Mouse (Mus musculus) neural tube, embryonic 12.5 days (tissue): Measurements from ENCODE around the gene Wasl. TPM values are rescaled to one million over a fixed set of nuclear protein-coding genes. Genes with fewer than 3 reads are reported as not detected.

Experiments used
- ATAC-seq: fragments of 200-750 bp; cut with Nextera tagmentation; 2 replicates; pipeline ENCODE4 v1.8.0; 2017; ENCODE audit warnings: low read depth, mild to moderate bottlenecking, moderate TSS enrichment, moderate library complexity; ENCODE audit not compliant: low FRiP score
- H3K27ac ChIP-seq: fragments of 300-500 bp; sonication (generic); 2 replicates; pipeline ENCODE4 v1.5.1; 2016
- H3K27me3 ChIP-seq: fragments of 300-500 bp; sonication (generic); replicated peaks from 2 replicates; pipeline ENCODE4 v1.6.1; 2016; ENCODE audit warnings: mild to moderate bottlenecking
- H3K36me3 ChIP-seq: fragments of 300-500 bp; sonication (generic); 2 replicates; pipeline ENCODE4 v1.6.1; 2016; ENCODE audit warnings: mild to moderate bottlenecking
- H3K4me1 ChIP-seq: fragments of 300-500 bp; sonication (generic); 2 replicates; pipeline ENCODE4 v1.6.1; 2016
- H3K4me2 ChIP-seq: fragments of 300-500 bp; sonication (generic); replicated peaks from 2 replicates; pipeline ENCODE4 v1.6.1; 2016; ENCODE audit warnings: mild to moderate bottlenecking
- H3K4me3 ChIP-seq: fragments of 300-500 bp; sonication (generic); 2 replicates; pipeline ENCODE4 v1.5.1; 2016
- H3K9ac ChIP-seq: fragments of 300-500 bp; sonication (generic); 2 replicates; pipeline ENCODE4 v1.6.1; 2016; ENCODE audit warnings: mild to moderate bottlenecking
- H3K9me3 ChIP-seq: fragments of 300-500 bp; sonication (generic); 2 replicates; pipeline ENCODE4 v1.6.1; 2016; ENCODE audit warnings: mild to moderate bottlenecking
- WGBS: fragments of 180-500 bp; shearing (Covaris S2); methylation state at CpG from one replicate; pipeline ENCODE4 v1.1.7; 2016; 5-methylcytosine and 5-hydroxymethylcytosine counted together
- polyA plus RNA-seq: library from polyadenylated mRNA; unstranded; fragments of >200 nt; fragmentation: Nextera tagmentation; extraction: Ambion mirVana; gene quantifications from 2 replicates; pipeline ENCODE4 v1.2.1, GENCODE M21; 2016

The Wasl gene
- polyA plus RNA-seq, 1 experiment from 2014 or later: 57.5 TPM

GRCm38 (mm10) chr6:24612074-24612755 lies 52.6 kb downstream of the Wasl start:
- no peaks in the 10 kb centered on the region for H3K4me1 ChIP-seq
- H3K27me3 ChIP-seq: no peaks in the 10 kb centered on the region
- ATAC-seq: no peak

GRCm38 (mm10) chr6:24610358-24610757 lies 54.5 kb downstream of the Wasl start:
- no peak for ATAC-seq
- 93% methylated on average over 4 of the region's 4 CpGs for whole genome bisulfite sequencing
- H3K4me1 ChIP-seq: no peaks in the 10 kb centered on the region

More at GRCm38 (mm10) chr6:24612074-24612755, 52.6 kb downstream of the Wasl start:
- peaks cover 15% of the 10 kb centered on the region; the same call in 1 of the 2 replicates for H3K36me3 ChIP-seq
- H3K27ac ChIP-seq: no peak overlapping the region
- no peak overlapping the region for H3K9ac ChIP-seq
- no peaks in the 10 kb centered on the region for H3K9me3 ChIP-seq
- WGBS: 91% methylated on average over 7 of the region's 7 CpGs
- no peak overlapping the region for H3K4me3 ChIP-seq
- H3K4me2 ChIP-seq: no peak overlapping the region

GRCm38 (mm10) chr6:24609531-24609930 lies 55.3 kb downstream of the Wasl start:
- no peak overlapping the region for H3K4me2 ChIP-seq

More at GRCm38 (mm10) chr6:24610358-24610757, 54.5 kb downstream of the Wasl start:
- Histone ChIP-seq H3K27ac (no peak overlapping the region), H3K9ac (no peak overlapping the region), H3K36me3 (peaks cover 3% of the 10 kb centered on the region; the same call in 1 of the 2 replicates), H3K4me3 (no peak overlapping the region), H3K27me3 (no peaks in the 10 kb centered on the region), H3K9me3 (no peaks in the 10 kb centered on the region), H3K4me2 (no peak overlapping the region)

GRCm38 (mm10) chr6:24608682-24609081 lies 56.1 kb downstream of the Wasl start:
- H3K4me2 ChIP-seq: no peak overlapping the region
- no peaks in the 10 kb centered on the region for H3K4me1 ChIP-seq
- 91% methylated on average over 3 of the region's 3 CpGs for WGBS

More at GRCm38 (mm10) chr6:24609531-24609930, 55.3 kb downstream of the Wasl start:
- 77% methylated on average over 4 of the region's 4 CpGs for WGBS
- Histone ChIP-seq H3K4me1 (no peaks in the 10 kb centered on the region), H3K27me3 (no peaks in the 10 kb centered on the region), H3K9me3 (no peaks in the 10 kb centered on the region), H3K4me3 (no peak overlapping the region), H3K27ac (no peak overlapping the region), H3K9ac (no peak overlapping the region), H3K36me3 (no peaks in the 10 kb centered on the region; the same call in 1 of the 2 replicates)
- no peak for ATAC-seq

GRCm38 (mm10) chr6:24608129-24608528 lies 56.7 kb downstream of the Wasl start:
- Histone ChIP-seq H3K27ac (no peak overlapping the region), H3K4me3 (no peak overlapping the region), H3K4me1 (no peaks in the 10 kb centered on the region), H3K4me2 (no peak overlapping the region), H3K36me3 (no peaks in the 10 kb centered on the region; the same call in 1 of the 2 replicates), H3K9me3 (no peaks in the 10 kb centered on the region), H3K9ac (no peak overlapping the region), H3K27me3 (no peaks in the 10 kb centered on the region)
- ATAC-seq: no peak
- 78% methylated on average over 4 of the region's 4 CpGs for WGBS

More at GRCm38 (mm10) chr6:24608682-24609081, 56.1 kb downstream of the Wasl start:
- Histone ChIP-seq H3K4me3 (no peak overlapping the region), H3K9me3 (no peaks in the 10 kb centered on the region), H3K27me3 (no peaks in the 10 kb centered on the region), H3K36me3 (no peaks in the 10 kb centered on the region; the same call in 1 of the 2 replicates), H3K27ac (no peak overlapping the region), H3K9ac (no peak overlapping the region)
- ATAC-seq: no peak

- Histone ChIP-seq H3K4me3 (no peak overlapping the region), H3K9me3 (no peaks in the 10 kb centered on the region), H3K4me1 (no peaks in the 10 kb centered on the region), H3K9ac (no peak overlapping the region), H3K27ac (no peak overlapping the region), H3K36me3 (no peaks in the 10 kb centered on the region), H3K27me3 (no peaks in the 10 kb centered on the region), H3K4me2 (no peak overlapping the region)
- WGBS: 87% methylated on average over 15 of the region's 15 CpGs
- no peak for ATAC-seq
Measured at GRCm38 (mm10) chr6:24607531-24607930, 57.3 kb downstream of the Wasl start.

- no peak overlapping the region for H3K9ac ChIP-seq
- no peaks in the 10 kb centered on the region for H3K36me3 ChIP-seq
- H3K4me3 ChIP-seq: no peak overlapping the region
- H3K4me2 ChIP-seq: no peak overlapping the region
- no peak overlapping the region for H3K27ac ChIP-seq
- H3K9me3 ChIP-seq: no peaks in the 10 kb centered on the region
- no peaks in the 10 kb centered on the region for H3K27me3 ChIP-seq
- no peak for ATAC-seq
- 73% methylated on average over 10 of the region's 10 CpGs for WGBS
- H3K4me1 ChIP-seq: no peaks in the 10 kb centered on the region
Measured at GRCm38 (mm10) chr6:24606512-24606911, 58.3 kb downstream of the Wasl start.

GRCm38 (mm10) chr6:24605631-24606030 lies 59.2 kb downstream of the Wasl start:
- no peak overlapping the region for H3K4me2 ChIP-seq
- H3K27ac ChIP-seq: no peak overlapping the region
- H3K36me3 ChIP-seq: no peaks in the 10 kb centered on the region
- H3K9ac ChIP-seq: no peak overlapping the region
- H3K4me1 ChIP-seq: no peaks in the 10 kb centered on the region
- WGBS: 93% methylated on average over 8 of the region's 8 CpGs
- H3K4me3 ChIP-seq: no peak overlapping the region
- no peaks in the 10 kb centered on the region for H3K27me3 ChIP-seq
- H3K9me3 ChIP-seq: no peaks in the 10 kb centered on the region
- ATAC-seq: no peak

GRCm38 (mm10) chr6:24604289-24604688 lies 60.5 kb downstream of the Wasl start:
- 95% methylated on average over 7 of the region's 7 CpGs for WGBS
- Histone ChIP-seq H3K36me3 (no peaks in the 10 kb centered on the region), H3K4me1 (no peaks in the 10 kb centered on the region), H3K9me3 (no peaks in the 10 kb centered on the region), H3K27ac (no peak overlapping the region), H3K4me3 (no peak overlapping the region), H3K27me3 (no peaks in the 10 kb centered on the region), H3K9ac (no peak overlapping the region), H3K4me2 (no peak overlapping the region)
- ATAC-seq: no peak

- Histone ChIP-seq H3K27me3 (no peaks in the 10 kb centered on the region), H3K9ac (no peak overlapping the region), H3K4me2 (no peak overlapping the region), H3K27ac (no peak overlapping the region), H3K4me3 (no peak overlapping the region), H3K9me3 (no peaks in the 10 kb centered on the region), H3K36me3 (no peaks in the 10 kb centered on the region), H3K4me1 (no peaks in the 10 kb centered on the region)
- ATAC-seq: no peak
- 95% methylated on average over 5 of the region's 5 CpGs for WGBS
Measured at GRCm38 (mm10) chr6:24602993-24603392, 61.8 kb downstream of the Wasl start.

GRCm38 (mm10) chr6:24602351-24602750 lies 62.5 kb downstream of the Wasl start:
- Histone ChIP-seq H3K27me3 (no peaks in the 10 kb centered on the region), H3K27ac (no peak overlapping the region), H3K9me3 (no peaks in the 10 kb centered on the region), H3K4me1 (no peaks in the 10 kb centered on the region), H3K4me2 (no peak overlapping the region), H3K36me3 (no peaks in the 10 kb centered on the region), H3K9ac (no peak overlapping the region), H3K4me3 (no peak overlapping the region)
- ATAC-seq: no peak
- 91% methylated on average over 3 of the region's 3 CpGs for WGBS

GRCm38 (mm10) chr6:24601668-24602067 lies 63.1 kb downstream of the Wasl start:
- no peaks in the 10 kb centered on the region for H3K27me3 ChIP-seq
- ATAC-seq: no peak
- H3K4me1 ChIP-seq: no peaks in the 10 kb centered on the region
- no peaks in the 10 kb centered on the region for H3K9me3 ChIP-seq
- H3K9ac ChIP-seq: no peak overlapping the region
- no peak overlapping the region for H3K4me2 ChIP-seq
- WGBS: 50% methylated on average over 1 of the region's 1 CpGs
- no peaks in the 10 kb centered on the region for H3K36me3 ChIP-seq
- no peak overlapping the region for H3K4me3 ChIP-seq
- H3K27ac ChIP-seq: no peak overlapping the region

GRCm38 (mm10) chr6:24600726-24601125 lies 64.1 kb downstream of the Wasl start:
- H3K9ac ChIP-seq: no peak overlapping the region
- no peak overlapping the region for H3K27ac ChIP-seq
- H3K4me1 ChIP-seq: no peaks in the 10 kb centered on the region
- no peak overlapping the region for H3K4me3 ChIP-seq
- H3K36me3 ChIP-seq: no peaks in the 10 kb centered on the region
- no peak for ATAC-seq
- H3K4me2 ChIP-seq: no peak overlapping the region
- WGBS: 66% methylated on average over 4 of the region's 4 CpGs
- H3K27me3 ChIP-seq: no peaks in the 10 kb centered on the region
- no peaks in the 10 kb centered on the region for H3K9me3 ChIP-seq
